Mouse (Mus musculus) ES-E14 (cell line): ENCODE results near the gene Tmem236. TPM values are rescaled to one million over a fixed set of nuclear protein-coding genes. Genes with fewer than 3 reads are reported as not detected.

ENCODE experiments used
- DNase-seq: peaks from one replicate; pipeline ENCODE4 v3.0.0-alpha.2; 2013; ENCODE audit warnings: low read depth, low spot score
- H3K27ac ChIP-seq: 2 replicates; pipeline ENCODE4 v1.5.1; 2012; ENCODE audit warnings: low read depth, mild to moderate bottlenecking, low read length, moderate library complexity, mixed read lengths; ENCODE audit not compliant: poor library complexity, insufficient read depth, severe bottlenecking
- H3K36me3 ChIP-seq: 2 replicates; pipeline ENCODE4 v1.6.1; 2012; ENCODE audit warnings: mild to moderate bottlenecking, low read length, moderate library complexity, mixed read lengths; ENCODE audit not compliant: control insufficient read depth, poor library complexity, insufficient read depth, severe bottlenecking
- H3K4me1 ChIP-seq, 2 experiments: fragments of 150-350 bp in 1 of 2; sonication (generic) in 1 of 2; 2 replicates each; pipeline ENCODE4 v1.6.1; 2012; ENCODE audit warnings: low read length in 2 of 2, mild to moderate bottlenecking in 1 of 2, mixed read lengths in 1 of 2; ENCODE audit not compliant: control insufficient read depth in 2 of 2, insufficient read depth in 2 of 2, poor library complexity in 1 of 2
- H3K4me3 ChIP-seq, 2 experiments: fragments of 150-350 bp in 1 of 2; sonication (generic) in 1 of 2; 2 replicates each; pipeline ENCODE4 v1.5.1; 2012; ENCODE audit warnings: low read length in 2 of 2, low read depth in 1 of 2, mild to moderate bottlenecking in 1 of 2, mixed read lengths in 1 of 2; ENCODE audit not compliant: insufficient read depth in 1 of 2, poor library complexity in 1 of 2, severe bottlenecking in 1 of 2
- H3K9ac ChIP-seq: 2 replicates; pipeline ENCODE4 v1.6.1; 2012; ENCODE audit warnings: low read depth, mild to moderate bottlenecking, low read length, mixed read lengths; ENCODE audit not compliant: poor library complexity, insufficient read depth, severe bottlenecking
- H3K9me3 ChIP-seq: fragments of 150-350 bp; sonication (generic); 2 replicates; pipeline ENCODE4 v1.6.1; 2012; ENCODE audit warnings: low read depth, mild to moderate bottlenecking, low read length; ENCODE audit not compliant: control insufficient read depth, insufficient read depth
- CHD2 ChIP-seq: IDR thresholded peaks from 2 replicates; pipeline ENCODE4 v1.6.1; 2014; ENCODE audit warnings: mild to moderate bottlenecking, low read depth, low read length, inconsistent platforms
- HCFC1 ChIP-seq: IDR thresholded peaks from 2 replicates; pipeline ENCODE4 v1.6.1; 2012; ENCODE audit warnings: low read length, inconsistent platforms, borderline replicate concordance; ENCODE audit not compliant: insufficient read depth
- MAFK ChIP-seq: IDR thresholded peaks from 2 replicates; pipeline ENCODE4 v1.6.1; 2014; ENCODE audit warnings: mild to moderate bottlenecking, low read depth, low read length, inconsistent platforms; ENCODE audit not compliant: insufficient read depth
- ZC3H11A ChIP-seq: IDR thresholded peaks from 2 replicates; pipeline ENCODE4 v1.6.1; 2012; ENCODE audit warnings: low read depth, mild to moderate bottlenecking, inconsistent platforms, low read length, borderline replicate concordance
- ZNF384 ChIP-seq: IDR thresholded peaks from 2 replicates; pipeline ENCODE4 v1.6.1; 2012; ENCODE audit warnings: low read depth, low read length, inconsistent platforms
- in situ Hi-C, 2 experiments: fragments of 600-800 bp; cut with MboI; formaldehyde crosslinking; loops; one replicate each; pipeline ENCODE4 v1.15.1; 2025; ENCODE audit warnings: low sequenced_read_pairs in 2 of 2, inconsistent platforms in 1 of 2; ENCODE audit not compliant: unreplicated experiment in 2 of 2
- total RNA-seq: library from RNA; depleted of rRNA; stranded (reverse); fragments of 300-350 nt; gene quantifications from 2 replicates; pipeline ENCODE4 v1.2.3, GENCODE M21; 2012

The Tmem236 gene
- total RNA-seq, 1 experiment, result not detected

DNA sequence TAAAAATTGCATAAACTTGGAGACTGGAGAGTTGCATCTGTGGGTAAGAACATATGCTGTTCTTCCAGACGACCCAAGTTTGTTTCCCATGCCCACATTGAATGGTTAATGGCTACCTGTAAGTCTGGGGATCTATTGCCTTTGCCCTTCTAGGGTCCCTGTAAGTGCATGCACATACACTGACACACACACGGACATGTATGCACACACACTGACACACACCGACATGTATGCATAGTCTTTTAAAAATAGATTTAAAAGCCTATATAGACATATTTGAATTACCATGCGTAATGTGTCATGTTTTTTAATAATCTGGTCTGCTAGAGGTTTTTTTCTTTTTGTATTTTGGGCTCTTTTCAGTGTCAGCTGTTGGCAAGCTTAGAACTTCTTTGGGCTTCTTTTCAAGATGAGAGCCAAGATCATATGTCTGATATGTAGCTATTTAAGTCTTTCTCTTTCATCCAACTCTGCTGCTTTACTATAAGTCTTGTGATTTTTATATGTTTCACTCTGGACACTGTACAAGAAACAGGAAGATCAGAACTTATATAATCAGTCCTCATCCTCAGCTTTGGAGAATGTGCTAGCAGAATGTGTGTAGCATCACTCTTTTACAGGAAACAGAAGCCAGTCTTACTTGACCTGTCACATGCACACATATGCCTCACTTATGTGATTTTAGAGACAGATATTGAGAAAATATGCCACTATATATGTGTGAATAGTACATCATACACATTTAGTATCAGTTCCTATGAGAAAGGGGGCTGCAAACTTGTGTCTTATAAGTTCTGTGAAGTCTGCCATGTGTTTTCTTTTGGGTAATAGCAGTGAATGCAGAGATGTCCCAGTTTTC, 41.6 kb upstream of the Tmem236 start:
- no peak overlapping the region for H3K9ac ChIP-seq
- H3K27ac ChIP-seq, result no peak overlapping the region
- DNase-seq, result no peak
- peaks cover 5% of the 10 kb centered on the region for H3K36me3 ChIP-seq
- H3K4me1 ChIP-seq, result no peaks in the 10 kb centered on the region
- TF ChIP-seq MAFK, result no peak
- no peak for TF ChIP-seq CHD2
- no peak for TF ChIP-seq ZNF384
- no peak for TF ChIP-seq ZC3H11A
- TF ChIP-seq HCFC1, result no peak
- no peak overlapping the region for H3K4me3 ChIP-seq
- in situ Hi-C loops, result no loop called here
- no peaks in the 10 kb centered on the region for H3K9me3 ChIP-seq

GRCm38 (mm10) chr2:14136906-14137305, 37.4 kb upstream of the Tmem236 start:
- TF ChIP-seq CHD2, result no peak
- TF ChIP-seq ZC3H11A, result no peak
- no peak for TF ChIP-seq MAFK
- TF ChIP-seq HCFC1, result no peak
- no peak for TF ChIP-seq ZNF384
- no peak overlapping the region for H3K9ac ChIP-seq
- in situ Hi-C loops, result no loop called here
- H3K4me3 ChIP-seq, result no peak overlapping the region
- no peak for DNase-seq
- no peaks in the 10 kb centered on the region for H3K4me1 ChIP-seq
- H3K27ac ChIP-seq, result no peak overlapping the region
- peaks cover 7% of the 10 kb centered on the region for H3K36me3 ChIP-seq
- H3K9me3 ChIP-seq, result no peaks in the 10 kb centered on the region

DNA sequence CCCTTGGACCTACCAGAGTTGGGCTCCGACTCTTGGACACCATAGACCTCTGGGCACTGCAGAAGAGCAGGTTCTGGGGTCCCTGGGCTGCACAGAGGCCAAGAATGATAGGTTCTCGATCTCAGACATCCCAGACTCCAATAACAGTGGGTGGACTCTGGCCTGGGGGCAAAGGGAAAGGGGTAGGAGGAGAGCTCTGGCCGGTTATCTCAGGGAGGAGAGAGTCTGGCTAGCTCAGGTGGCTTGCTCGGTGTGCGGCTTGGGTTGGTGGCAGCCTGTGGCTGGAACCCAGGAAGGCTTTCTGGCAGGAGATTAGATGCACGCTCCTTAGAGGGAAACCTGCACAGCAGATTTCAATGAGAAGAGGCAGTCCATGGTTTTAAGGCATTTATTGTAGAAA, 34.7 kb upstream of the Tmem236 start:
- no peak for DNase-seq
- Histone ChIP-seq H3K4me3 (no peak overlapping the region), H3K9ac (no peak overlapping the region), H3K9me3 (no peaks in the 10 kb centered on the region), H3K4me1 (no peaks in the 10 kb centered on the region), H3K27ac (no peak overlapping the region), H3K36me3 (peaks cover 11% of the 10 kb centered on the region)
- in situ Hi-C loops, result no loop called here
- TF ChIP-seq CHD2, result no peak
- no peak for TF ChIP-seq ZC3H11A
- no peak for TF ChIP-seq ZNF384

- Histone ChIP-seq H3K9me3 (no peaks in the 10 kb centered on the region), H3K4me3 (no peak overlapping the region), H3K4me1 (no peaks in the 10 kb centered on the region), H3K9ac (no peak overlapping the region), H3K27ac (no peak overlapping the region), H3K36me3 (peaks cover 13% of the 10 kb centered on the region)
- no peak for TF ChIP-seq MAFK
- in situ Hi-C loops, result no loop called here
- DNase-seq, result peak; percentile 29
Measured at GRCm38 (mm10) chr2:14140044-14140443, 34.3 kb upstream of the Tmem236 start.

- Histone ChIP-seq H3K9me3 (no peaks in the 10 kb centered on the region), H3K4me3 (no peak overlapping the region), H3K36me3 (peaks cover 17% of the 10 kb centered on the region), H3K4me1 (no peaks in the 10 kb centered on the region), H3K9ac (no peak overlapping the region), H3K27ac (no peak overlapping the region)
- TF ChIP-seq ZNF384 (no peak), HCFC1 (no peak), CHD2 (no peak), MAFK (no peak), ZC3H11A (no peak)
- DNase-seq, result no peak
- in situ Hi-C loops, result no loop called here
Measured at GRCm38 (mm10) chr2:14145311-14145710, 29.0 kb upstream of the Tmem236 start.
